Mouse (Mus musculus): ENCODE measurements around the gene Vsx1.

Gene Vsx1

DNA sequence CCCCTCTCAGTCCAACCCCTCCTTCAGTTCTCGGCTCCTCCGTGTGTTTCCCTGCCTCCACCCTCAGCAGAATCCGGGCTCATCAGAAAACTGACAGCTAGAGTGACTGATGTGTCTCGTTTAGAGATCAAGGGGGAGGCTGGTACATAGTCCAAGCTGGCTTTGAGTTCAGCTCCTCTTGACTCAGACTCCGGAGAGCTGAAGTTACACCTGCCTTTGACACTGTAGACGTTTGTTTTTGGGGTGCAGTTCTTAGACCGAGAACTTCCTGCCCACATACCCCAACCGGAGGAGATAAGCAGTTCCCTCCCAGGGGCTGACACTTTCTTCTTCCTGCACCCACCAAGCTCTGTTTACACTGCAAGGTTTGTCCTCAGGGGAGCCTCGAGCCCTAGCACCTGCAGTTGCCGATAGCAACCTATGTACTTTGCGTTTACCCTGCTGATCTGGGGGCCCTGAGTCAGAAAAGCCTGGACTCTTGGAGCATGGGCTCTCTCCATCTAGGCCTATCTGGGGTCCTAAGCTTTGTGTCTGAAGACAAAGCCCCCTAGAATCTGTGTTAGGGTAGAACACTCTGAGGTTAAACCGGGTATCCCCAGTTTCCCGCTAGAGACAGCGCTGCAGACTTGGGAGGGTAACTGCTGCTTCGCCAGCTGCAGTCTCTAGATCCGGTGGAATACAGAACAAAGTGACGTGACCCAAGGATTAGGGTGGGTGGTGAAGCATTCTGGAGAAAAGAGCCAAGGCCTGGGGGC lies 21.9 kb downstream of the Vsx1 start:
- no peak for DNase-seq (ENCODE audit: low spot score)

DNA sequence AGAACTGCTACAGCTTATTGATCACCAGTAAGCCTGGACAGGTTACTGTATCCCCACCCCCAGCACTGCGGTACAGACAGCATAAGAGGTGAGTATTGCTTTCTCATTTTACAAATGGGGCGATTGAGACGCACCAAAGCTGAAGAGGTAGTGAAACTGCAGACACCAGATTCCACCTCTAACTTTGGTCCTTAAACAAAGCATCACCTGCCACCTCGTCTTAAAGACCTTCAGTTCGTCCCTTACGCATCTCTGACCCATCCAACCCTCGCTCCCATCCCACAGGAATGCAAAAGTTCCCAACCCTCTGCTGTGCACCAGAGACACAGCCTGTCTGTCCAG lies 22.5 kb downstream of the Vsx1 start:
- DNase-seq (ENCODE audit: low spot score) = no peak

DNA sequence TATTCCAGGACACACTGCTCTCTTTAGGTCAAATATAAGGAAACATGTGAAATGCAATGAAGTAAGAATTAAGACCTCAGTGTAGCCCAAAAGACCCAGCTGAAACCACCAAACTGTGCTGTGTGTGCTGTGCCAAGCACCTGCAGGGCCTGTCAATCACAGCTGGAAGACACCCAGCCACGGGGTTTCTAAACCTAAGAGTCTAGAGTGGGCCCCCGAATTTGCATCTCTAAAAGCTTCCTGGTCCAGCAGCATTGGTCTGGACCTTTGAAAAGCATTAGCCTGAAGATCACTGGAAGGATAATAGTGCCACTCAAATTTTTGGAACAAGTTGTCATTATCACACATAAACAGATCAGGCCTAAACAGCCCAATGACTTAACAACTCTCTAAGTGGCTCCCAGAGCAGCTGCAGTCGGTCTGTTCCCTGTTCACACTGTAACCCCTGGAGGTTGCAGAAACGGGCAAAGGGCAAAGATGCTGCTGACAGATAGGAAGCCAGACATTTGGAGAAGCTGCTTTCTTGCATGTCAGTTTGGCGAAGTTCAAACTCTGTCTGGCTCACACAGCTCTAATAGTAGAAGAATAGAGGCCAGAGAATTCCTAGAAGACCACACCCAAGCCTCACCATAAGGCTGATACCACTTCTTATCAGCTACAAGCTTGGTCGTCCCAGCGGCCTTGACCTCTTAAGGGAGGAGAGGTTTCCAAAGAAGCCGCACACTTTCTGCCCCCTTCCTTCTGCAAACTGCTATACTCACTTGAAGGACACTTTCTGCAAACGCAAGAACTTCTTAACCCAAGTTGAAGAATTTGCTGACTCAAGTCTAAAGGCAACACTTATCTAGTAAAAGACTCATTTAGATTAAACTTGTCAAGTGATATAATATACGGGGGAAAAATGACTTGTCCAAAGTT lies 23.4 kb downstream of the Vsx1 start:
- no peak for DNase-seq (ENCODE audit: low spot score)

DNA sequence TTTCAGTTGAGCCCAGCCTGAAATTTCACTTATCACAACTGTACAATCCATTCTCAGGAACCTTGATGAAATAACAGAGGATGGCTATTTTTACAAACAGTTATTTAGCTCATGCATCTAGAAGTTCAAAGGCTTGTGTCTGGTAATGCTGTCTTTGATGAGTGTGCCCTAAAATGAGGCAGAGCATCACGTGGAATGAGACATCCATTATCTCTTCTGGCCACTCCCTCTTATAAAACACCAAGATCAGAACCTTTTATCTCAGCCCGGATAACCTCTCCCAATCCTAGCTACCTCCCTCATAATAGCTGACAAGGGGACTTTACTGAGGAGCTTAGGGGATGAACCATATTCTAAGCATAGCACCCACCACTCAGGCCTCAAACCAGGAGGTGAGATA lies 24.2 kb downstream of the Vsx1 start:
- DNase-seq (ENCODE audit: low spot score) = no peak

DNA sequence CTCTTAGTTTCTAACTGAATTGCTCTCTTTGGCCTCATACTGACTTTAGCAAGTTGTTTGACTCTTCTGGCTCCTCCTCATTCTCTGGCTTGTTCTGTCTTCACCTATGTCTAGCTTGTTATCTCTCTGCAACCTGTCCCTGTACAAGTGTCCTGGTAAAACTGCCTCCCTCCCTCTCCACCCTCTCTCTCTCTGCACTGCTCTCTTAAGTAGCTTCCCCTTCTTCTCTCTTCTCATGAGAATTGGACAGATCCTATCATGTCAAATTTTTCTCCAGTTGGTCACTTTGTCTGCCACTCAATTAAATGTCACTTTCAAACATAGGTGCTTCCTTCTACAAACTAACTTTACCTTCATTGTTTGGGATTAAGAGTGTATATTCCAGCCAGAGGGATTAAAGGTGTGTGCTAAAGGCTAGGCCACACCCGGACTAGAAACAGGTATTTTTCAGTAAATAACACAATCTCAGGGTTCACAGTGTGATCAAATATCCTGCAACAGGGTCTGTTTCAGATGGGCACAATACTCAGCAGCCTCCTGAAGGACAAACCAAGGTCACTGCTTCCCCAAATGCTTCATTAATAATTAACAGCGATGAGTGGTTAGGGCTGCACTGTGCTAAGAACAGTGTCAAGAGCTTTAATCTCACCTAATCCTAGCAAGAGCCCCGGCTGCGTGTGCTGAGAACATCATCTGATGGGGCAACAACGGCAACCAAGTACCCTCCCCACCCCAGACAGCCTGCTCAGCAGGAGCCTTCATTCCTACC lies 24.8 kb downstream of the Vsx1 start:
- no peak for DNase-seq (ENCODE audit: low spot score)

DNA sequence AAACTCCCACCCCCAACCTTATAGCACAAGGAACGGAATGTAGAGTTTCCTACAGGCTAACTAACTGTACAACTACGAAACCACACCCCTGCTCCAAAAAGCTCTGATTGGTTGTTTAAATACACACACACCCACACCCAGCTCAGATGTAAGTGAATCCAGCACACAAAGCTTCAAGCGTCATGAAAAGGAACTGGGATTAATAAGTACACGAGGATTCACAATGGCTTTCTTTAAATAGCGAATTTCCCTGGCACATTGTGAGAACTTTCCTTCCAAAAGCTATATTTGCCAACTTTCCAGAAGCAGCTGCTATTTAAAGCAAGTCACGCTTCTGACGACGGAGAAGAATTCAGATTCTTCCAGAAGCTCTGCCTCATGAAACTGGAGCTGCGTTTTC lies 25.9 kb downstream of the Vsx1 start:
- no peak for DNase-seq (ENCODE audit: low spot score)

DNA sequence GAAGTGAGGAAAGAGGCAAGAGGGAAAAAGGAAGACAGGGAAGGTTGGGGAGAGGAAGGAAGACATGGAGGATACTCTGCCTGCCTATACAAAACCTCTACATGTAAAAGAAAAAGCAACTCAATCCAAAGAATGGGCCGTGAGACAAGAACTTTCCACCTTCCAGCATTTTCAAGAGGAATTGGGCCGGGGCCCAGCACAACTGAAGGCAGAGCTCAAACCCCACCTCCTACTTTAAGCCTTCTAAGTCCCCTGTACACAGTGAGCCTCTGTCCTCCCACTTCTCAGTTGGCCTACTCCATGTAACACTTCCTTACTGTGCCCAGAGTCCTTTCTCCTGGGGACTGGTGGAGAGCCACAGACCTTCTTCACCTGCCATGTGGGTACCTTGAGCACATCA lies 27.2 kb downstream of the Vsx1 start:
- DNase-seq (ENCODE audit: low spot score) = no peak

DNA sequence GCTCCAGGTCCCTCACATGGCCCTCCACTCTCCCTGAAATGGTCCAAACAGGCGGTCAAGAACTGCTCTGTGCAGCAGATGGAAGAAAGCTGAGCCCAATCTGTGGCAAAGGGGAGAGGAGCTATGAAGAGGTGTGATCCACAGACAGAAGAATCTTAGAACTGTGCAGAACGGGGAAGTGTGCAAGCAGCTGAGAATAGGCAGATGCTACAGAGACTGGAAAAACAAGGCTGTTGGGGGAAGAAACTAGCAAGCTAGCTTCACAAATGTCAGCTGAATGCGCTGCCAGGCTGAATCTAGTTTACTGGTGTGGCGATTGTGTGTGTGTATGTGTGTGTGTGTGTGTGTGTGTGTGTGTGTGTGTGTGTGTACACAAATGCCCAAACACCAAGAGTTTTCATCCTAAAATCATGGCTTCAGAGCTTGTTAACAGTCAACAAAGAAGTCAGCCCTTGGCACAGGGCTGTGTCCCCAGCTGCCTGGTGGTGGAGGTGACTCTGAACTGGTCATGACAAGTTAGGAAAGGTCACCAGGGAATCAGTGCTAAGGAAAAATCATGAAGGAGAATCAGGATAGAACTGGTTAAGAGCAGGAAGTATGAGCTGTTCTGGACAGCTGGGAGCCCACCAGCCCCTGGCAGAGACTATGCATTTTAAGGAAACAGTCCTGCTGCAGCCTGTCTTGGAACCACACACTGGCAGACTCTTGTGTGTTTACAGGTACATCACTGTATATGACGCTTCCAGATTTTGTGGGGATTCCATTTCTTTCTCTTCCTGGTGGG lies 28.3 kb downstream of the Vsx1 start:
- no peak for DNase-seq (ENCODE audit: low spot score)

DNA sequence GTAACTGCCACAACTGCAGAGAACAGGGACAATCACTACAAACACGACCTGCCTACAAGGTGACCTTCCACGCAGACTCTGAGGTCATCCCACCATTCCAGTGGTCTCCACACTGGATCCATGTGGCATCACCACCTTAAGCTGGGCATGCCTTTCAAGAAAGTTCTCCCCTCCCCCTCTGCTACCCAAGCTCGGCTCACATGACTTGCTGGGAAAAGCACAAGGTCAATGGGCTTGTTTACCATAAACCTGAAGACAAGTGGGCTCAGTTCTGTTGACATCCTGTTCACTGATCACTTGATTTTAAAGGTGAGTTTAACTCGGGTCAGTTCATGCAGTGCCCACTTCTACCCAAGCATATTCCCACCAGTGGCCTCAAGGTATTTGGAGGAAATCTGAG lies 29.1 kb downstream of the Vsx1 start:
- DNase-seq (ENCODE audit: low spot score) = no peak

DNA sequence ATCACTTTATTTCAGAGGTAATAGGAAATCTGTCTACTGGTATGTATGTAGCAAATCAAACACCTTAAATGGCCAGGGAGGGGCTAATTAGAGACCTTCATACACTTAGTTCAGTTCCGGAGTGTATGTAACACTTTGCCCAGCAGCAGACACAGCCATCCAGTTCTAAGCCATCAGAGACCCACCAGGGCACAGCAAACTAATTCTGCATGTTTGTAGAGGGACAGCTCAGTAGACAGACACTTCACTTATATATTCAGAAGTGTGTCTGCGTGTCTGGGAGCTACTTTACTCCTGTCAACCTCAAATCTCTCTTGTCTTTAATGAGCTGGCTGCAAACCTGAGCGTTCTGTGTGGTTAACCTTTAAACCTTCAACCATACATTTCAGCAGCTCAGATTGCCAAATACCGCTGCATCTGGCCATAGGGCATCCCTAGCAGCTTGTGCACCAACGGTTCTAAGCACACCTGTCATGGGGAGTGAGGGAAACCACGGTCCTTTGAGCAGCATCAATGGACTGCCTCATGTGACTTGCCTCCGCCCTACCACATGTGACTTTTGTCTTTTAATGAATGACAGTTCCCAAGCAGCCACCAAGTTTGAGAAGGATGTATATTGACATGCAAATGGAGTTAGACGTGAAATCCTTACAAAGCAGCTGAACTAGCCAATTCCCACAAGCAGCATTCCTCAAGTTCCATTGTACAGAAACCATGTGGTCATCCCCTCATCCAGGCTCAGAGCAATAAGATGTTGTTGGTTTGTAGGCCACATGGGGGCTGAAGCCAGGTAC lies 32.0 kb downstream of the Vsx1 start:
- DNase-seq (ENCODE audit: low spot score) = no peak

DNA sequence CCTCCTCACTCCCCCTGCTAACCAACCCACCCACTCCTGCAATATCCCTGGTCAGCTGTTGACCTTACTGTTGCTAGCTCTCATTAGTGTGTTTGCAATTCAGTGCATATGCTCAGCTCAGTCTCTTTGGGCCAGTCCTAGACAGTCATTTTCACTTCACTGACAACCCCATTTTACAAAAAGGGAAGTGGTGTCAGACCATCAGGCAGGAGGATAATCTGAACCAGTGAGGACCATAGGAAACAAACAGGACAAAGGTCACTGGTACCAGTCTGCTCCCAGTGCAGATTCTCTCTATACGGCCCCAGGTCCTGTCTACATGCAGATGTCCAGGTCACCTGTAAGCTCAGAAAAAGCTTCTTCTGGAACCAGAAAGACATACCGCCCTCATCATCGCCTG lies 33.0 kb downstream of the Vsx1 start:
- DNase-seq (ENCODE audit: low spot score) = no peak

DNA sequence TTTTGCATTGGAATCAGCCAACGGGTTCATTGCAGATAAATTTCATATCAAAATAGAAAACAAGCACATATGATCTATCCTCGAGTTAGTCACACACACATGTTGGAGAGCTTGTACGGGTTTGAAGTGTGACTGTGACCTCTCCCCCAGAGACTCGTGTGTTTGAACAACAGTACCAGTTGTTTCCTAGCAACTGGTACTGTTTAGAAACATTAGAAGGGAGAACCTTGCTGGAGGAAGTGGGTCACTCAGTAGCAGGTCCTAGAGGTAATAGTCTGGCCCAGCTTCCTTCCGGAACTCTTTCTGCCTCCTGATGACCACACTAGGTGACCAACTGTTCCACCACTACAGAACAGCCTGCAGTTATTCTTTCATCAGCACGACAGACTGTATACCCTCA lies 33.9 kb downstream of the Vsx1 start:
- no peak for DNase-seq (ENCODE audit: low spot score)

DNA sequence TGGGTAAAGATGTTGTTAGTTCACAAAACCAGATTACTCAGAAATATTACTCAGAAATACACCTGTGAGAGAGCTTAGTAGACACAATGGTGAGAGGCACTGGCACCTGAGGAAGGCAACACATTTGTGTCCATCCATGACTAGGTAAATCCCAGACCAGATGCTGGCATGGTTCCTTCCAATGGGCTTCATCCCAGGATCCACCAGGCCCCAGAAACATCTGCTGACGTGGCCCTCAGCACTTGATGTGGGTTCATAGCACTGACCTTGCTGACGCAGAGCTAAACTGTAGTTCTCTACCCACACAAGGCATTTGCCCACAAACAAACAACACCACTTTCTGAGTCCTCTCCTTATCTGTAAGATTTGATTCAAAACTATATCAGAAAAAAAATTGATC lies 34.3 kb downstream of the Vsx1 start:
- DNase-seq (ENCODE audit: low spot score) = no peak

DNA sequence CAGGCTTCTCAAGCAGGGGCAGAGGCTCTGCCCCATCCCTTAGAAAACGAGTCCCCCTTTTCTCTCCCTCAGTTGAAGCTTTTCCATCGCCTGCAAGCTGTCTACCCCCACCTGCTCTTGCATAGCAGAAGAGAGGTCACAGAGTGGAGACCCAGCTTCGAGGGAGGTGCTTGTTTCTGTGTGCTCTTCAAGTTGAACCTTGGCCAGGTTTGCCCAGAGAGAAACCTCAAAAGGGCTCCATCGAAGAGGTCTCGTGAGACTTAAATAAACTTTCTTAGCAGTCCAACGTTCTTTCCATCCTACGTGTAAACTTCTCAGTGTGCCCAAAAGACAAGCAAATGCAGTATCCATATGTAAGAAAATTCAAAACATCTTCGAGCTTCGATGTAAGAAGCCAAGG lies 37.8 kb downstream of the Vsx1 start:
- no peak for DNase-seq (ENCODE audit: low spot score)

DNA sequence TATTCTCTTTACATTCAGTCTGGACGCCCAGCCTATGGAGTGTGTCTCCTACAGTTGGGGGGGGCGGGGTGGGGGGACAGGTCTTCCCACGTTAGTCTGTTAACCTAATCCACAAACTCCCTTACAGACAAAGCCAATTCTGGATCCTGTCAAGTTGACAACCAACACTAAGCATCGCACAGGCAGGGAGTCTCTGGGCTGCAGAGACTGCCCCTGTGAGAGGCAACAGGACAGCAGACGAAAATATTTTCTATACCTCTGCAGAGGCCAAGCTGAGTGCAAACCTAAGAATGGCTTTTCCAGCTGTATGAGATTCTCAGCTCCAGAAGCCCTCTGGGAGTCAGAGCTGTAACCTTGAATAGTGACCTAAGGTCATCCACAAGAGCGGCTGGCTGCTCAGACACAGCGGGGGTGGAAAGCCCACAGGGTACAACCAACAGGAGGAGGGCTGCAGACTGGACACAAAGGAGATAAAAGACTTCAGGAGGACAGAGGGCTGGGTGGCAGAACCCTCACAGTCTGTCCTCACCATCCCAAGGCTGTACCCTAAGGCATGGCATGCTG lies 38.6 kb downstream of the Vsx1 start:
- DNase-seq (ENCODE audit: low spot score) = no peak

DNA sequence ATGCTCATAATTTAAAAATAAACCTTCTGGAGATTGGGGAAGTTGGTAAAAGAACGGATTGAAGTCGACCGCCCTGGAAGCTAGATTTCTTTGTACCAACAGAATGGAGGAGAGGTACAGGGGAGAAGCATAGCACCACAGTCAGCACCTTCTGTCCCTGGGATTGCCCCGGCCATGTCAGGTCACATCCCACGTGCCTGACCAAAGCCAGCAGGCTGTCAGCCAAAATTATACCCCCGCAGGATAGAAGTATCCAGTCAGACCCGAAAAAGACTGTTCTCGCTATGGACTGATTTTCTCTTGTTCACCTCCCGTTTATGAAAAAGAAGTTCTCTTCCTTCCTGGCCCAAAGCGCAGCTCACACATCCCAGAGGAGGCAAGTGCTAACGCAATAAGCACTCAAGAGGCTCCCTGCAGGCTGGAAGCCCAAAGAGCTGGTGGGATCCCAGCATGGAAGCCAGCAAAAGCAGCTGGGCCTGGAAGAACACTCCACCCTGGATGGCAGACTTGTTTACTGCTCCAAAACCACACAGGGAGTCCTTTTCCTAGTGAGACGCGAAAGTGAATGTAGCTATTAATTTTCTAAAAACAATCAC lies 40.8 kb downstream of the Vsx1 start:
- DNase-seq (ENCODE audit: low spot score) = no peak

DNA sequence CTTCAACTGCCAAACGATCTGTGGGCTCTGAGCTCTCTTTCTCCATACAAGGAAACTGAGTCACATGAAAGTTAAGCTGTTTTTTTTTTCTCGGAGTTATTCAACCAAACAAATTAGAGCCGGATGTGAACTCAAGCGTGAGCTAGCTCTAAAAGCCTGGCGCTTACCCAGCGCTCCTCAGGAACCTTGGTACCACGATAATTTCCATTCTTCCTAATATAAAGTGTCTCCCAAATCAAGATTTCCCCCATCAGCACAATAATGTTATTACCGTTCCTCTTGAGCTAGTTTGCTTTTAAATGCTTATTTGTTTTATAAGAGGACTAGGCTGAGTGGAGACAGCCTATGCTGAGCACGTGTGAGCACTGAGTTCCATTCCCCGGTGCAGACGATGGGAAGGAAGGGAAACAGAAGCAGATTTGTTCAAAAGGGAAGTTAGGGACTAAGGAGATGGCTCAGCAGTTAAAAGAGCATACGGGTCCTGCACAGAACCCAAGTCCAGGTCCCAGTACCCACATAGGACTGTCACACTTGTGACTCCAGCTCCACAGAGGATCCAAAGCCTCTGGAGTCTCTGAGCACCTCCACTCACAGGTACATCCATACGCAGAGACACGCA lies 41.4 kb downstream of the Vsx1 start:
- no peak for DNase-seq (ENCODE audit: low spot score)

DNA sequence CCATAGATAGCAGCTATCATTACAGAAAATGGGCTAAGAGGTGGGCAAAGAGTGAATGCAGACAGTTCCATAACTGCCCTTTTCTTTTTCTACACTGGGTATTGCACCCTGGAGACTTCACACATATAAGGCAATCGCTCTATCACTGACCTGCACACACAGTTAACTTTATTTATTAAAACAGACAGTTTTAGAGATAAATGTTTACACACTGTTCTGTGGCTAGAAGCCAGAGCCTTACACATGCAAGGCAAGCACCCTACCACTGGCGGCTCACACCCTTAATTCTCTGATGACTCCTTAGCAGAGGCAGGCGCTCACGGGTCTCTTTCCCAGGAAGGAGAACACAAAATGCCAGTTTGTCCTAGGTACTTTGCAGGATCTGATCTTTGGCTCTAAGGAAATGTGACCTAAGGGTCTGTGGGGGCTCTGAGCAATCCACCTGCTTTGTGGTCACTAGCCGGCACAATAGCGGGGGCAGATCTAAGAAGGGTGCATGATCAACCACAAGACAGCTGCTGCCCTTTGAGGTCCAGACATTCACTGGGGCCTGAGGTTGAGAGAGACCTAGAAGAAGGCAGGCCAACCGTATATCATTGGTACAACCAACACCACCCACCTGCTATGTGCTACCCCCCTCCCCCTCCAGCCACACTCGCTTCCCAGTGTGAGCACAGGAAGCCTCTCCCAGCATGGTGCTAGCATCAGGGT lies 42.6 kb downstream of the Vsx1 start:
- no peak for DNase-seq (ENCODE audit: low spot score)

DNA sequence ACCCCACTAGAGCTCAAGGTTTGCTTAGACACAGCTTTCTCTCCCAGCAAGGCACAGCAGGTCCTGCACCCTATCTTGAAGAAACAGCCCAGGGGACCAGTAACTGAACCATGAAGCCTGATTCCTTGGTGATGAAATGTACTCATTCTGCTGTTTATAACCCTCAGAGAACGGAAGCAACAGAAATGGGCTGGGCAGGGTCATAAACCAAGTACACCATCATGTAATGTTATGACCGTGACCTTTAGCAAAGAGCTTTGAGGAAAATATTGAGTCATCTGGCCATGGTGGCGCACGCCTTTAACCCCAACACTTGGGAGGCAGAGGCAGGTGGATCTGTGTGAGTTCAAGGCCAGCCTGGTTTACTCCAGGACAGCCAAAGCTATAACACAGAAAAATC lies 43.9 kb downstream of the Vsx1 start:
- no peak for DNase-seq (ENCODE audit: low spot score)
